Mouse (Mus musculus) stomach, postnatal 0 days (tissue): Measurements from ENCODE around the gene Aadacl3.

Experiments
- CTCF ChIP-seq: IDR thresholded peaks from 2 replicates; pipeline ENCODE4 v1.5.1; 2016; ENCODE audit warnings: antibody characterized with exemption, low read depth, mild to moderate bottlenecking, moderate library complexity
- EP300 ChIP-seq: optimal IDR thresholded peaks from 2 replicates; pipeline ENCODE3; 2016; ENCODE audit warnings: antibody characterized with exemption

DNA sequence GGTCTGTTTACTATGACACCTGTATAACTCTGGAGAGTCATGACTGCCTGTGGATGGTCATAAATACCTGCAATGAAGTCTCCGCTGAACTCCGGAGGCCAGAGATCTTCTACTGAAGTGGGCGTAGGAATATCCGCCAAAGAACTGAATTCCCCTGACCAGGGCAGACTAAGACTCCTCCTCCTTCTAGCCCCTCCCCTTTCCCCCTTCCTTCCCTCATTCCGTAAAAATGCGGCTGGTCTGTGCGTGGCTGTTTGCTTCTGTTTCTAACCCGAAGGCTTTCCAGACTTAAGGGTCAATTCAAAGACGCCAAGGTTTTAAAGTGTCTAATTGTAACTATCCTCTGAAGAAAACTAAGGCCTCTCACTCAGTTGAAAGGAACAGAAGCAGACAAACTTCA, 55.3 kb downstream of the Aadacl3 start, which contains the start of gene Pramef12:
- TF ChIP-seq CTCF (no peak), EP300 (no peak)
